Mouse (Mus musculus): Measurements from ENCODE around the gene Lrig2.

Lrig2 gene

GRCm38 (mm10) chr3:104512424-104512748, 668 bp upstream of the Lrig2 start:
- no peak for ATAC-seq (ENCODE audit: insufficient number of reproducible peaks, low FRiP score, low TSS enrichment)

GRCm38 (mm10) chr3:104510771-104511429, 818 bp downstream of the Lrig2 start:
- ATAC-seq (ENCODE audit: insufficient number of reproducible peaks, low FRiP score, low TSS enrichment), result 0 out of 2 replicates have a peak, but pooled peaks have one; percentile 5

GRCm38 (mm10) chr3:104501648-104502047, 10.1 kb downstream of the Lrig2 start:
- no peak for ATAC-seq (ENCODE audit: insufficient number of reproducible peaks, low FRiP score, low TSS enrichment)

GRCm38 (mm10) chr3:104500881-104501280, 10.8 kb downstream of the Lrig2 start:
- no peak for ATAC-seq (ENCODE audit: insufficient number of reproducible peaks, low FRiP score, low TSS enrichment)

GRCm38 (mm10) chr3:104496176-104496575, 15.5 kb downstream of the Lrig2 start:
- ATAC-seq (ENCODE audit: insufficient number of reproducible peaks, low FRiP score, low TSS enrichment), result no peak

GRCm38 (mm10) chr3:104480946-104481719, 30.6 kb downstream of the Lrig2 start:
- ATAC-seq (ENCODE audit: insufficient number of reproducible peaks, low FRiP score, low TSS enrichment), result no peak

- no peak for ATAC-seq (ENCODE audit: insufficient number of reproducible peaks, low FRiP score, low TSS enrichment)
Observed at GRCm38 (mm10) chr3:104478056-104478455, 33.7 kb downstream of the Lrig2 start.

- ATAC-seq (ENCODE audit: insufficient number of reproducible peaks, low FRiP score, low TSS enrichment), result no peak
Observed at GRCm38 (mm10) chr3:104469421-104469820, 42.3 kb downstream of the Lrig2 start.

GRCm38 (mm10) chr3:104461226-104461625, 50.5 kb downstream of the Lrig2 start:
- ATAC-seq (ENCODE audit: insufficient number of reproducible peaks, low FRiP score, low TSS enrichment), result no peak

- ATAC-seq (ENCODE audit: insufficient number of reproducible peaks, low FRiP score, low TSS enrichment), result no peak
Observed at GRCm38 (mm10) chr3:104458588-104458987, 53.1 kb downstream of the Lrig2 start.

- no peak for ATAC-seq (ENCODE audit: insufficient number of reproducible peaks, low FRiP score, low TSS enrichment)
Observed at GRCm38 (mm10) chr3:104455506-104456275, 56.0 kb downstream of the Lrig2 start.

- no peak for ATAC-seq (ENCODE audit: insufficient number of reproducible peaks, low FRiP score, low TSS enrichment)
Observed at GRCm38 (mm10) chr3:104447240-104447639, 64.5 kb downstream of the Lrig2 start.

- no peak for ATAC-seq (ENCODE audit: insufficient number of reproducible peaks, low FRiP score, low TSS enrichment)
Observed at GRCm38 (mm10) chr3:104446689-104447088, 65.0 kb downstream of the Lrig2 start.

- no peak for ATAC-seq (ENCODE audit: insufficient number of reproducible peaks, low FRiP score, low TSS enrichment)
Observed at GRCm38 (mm10) chr3:104445576-104445975, 66.1 kb downstream of the Lrig2 start.

- no peak for ATAC-seq (ENCODE audit: insufficient number of reproducible peaks, low FRiP score, low TSS enrichment)
Observed at GRCm38 (mm10) chr3:104444946-104445460, 66.7 kb downstream of the Lrig2 start.

GRCm38 (mm10) chr3:104444082-104444481, 67.6 kb downstream of the Lrig2 start:
- no peak for ATAC-seq (ENCODE audit: insufficient number of reproducible peaks, low FRiP score, low TSS enrichment)

GRCm38 (mm10) chr3:104442357-104442756, 69.4 kb downstream of the Lrig2 start:
- ATAC-seq (ENCODE audit: insufficient number of reproducible peaks, low FRiP score, low TSS enrichment), result no peak

GRCm38 (mm10) chr3:104441870-104442283, 69.8 kb downstream of the Lrig2 start:
- ATAC-seq (ENCODE audit: insufficient number of reproducible peaks, low FRiP score, low TSS enrichment), result peak; percentile 83

- ATAC-seq (ENCODE audit: insufficient number of reproducible peaks, low FRiP score, low TSS enrichment), result peak; percentile 22
Observed at GRCm38 (mm10) chr3:104441435-104441834, 70.3 kb downstream of the Lrig2 start.

- ATAC-seq (ENCODE audit: insufficient number of reproducible peaks, low FRiP score, low TSS enrichment), result no peak
Observed at GRCm38 (mm10) chr3:104438777-104439176, 72.9 kb downstream of the Lrig2 start.

GRCm38 (mm10) chr3:104437576-104437975, 74.1 kb downstream of the Lrig2 start:
- ATAC-seq (ENCODE audit: insufficient number of reproducible peaks, low FRiP score, low TSS enrichment), result no peak
